Mouse (Mus musculus) liver, adult 2 months (tissue): ENCODE data around the gene Tex14. TPM values are rescaled to one million over a fixed set of nuclear protein-coding genes. Genes with fewer than 3 reads are reported as not detected.

ENCODE experiments used
- DNase-seq: peaks from one replicate; pipeline ENCODE4 v3.0.0-alpha.2; 2011; ENCODE audit warnings: low read depth, low spot score; ENCODE audit errors: extremely low read depth
- H3K27ac ChIP-seq: fragments of 200-500 bp; replicated peaks from 2 replicates; pipeline ENCODE4 v1.5.1; 2012; ENCODE audit warnings: low read depth, mild to moderate bottlenecking, control low read depth, inconsistent platforms, low read length; ENCODE audit not compliant: insufficient read depth
- H3K27me3 ChIP-seq: fragments of 200-500 bp; 2 replicates; pipeline ENCODE4 v1.6.1; 2012; ENCODE audit warnings: mild to moderate bottlenecking, moderate library complexity, low read length, inconsistent platforms; ENCODE audit not compliant: control insufficient read depth, insufficient read depth
- H3K36me3 ChIP-seq: fragments of 200-500 bp; 2 replicates; pipeline ENCODE4 v1.6.1; 2012; ENCODE audit warnings: low read length, inconsistent platforms; ENCODE audit not compliant: control insufficient read depth, insufficient read depth
- H3K4me1 ChIP-seq: fragments of 200-500 bp; 2 replicates; pipeline ENCODE4 v1.6.1; 2011; ENCODE audit warnings: low read length; ENCODE audit not compliant: control insufficient read depth, insufficient read depth
- H3K4me3 ChIP-seq: fragments of 200-500 bp; 2 replicates; pipeline ENCODE4 v1.5.1; 2011; ENCODE audit warnings: low read depth, mild to moderate bottlenecking, control low read depth, low read length, moderate library complexity; ENCODE audit not compliant: insufficient read depth
- H3K79me2 ChIP-seq: fragments of 200-500 bp; 2 replicates; pipeline ENCODE4 v1.6.1; 2012; ENCODE audit warnings: inconsistent platforms, mild to moderate bottlenecking, low read length, moderate library complexity; ENCODE audit not compliant: control insufficient read depth, insufficient read depth
- H3K9ac ChIP-seq: fragments of 200-500 bp; 2 replicates; pipeline ENCODE4 v1.6.1; 2012; ENCODE audit warnings: low read depth, mild to moderate bottlenecking, control low read depth, inconsistent platforms, low read length
- CTCF ChIP-seq: fragments of 200-500 bp; IDR thresholded peaks from 2 replicates; pipeline ENCODE4 v1.5.1; 2011; ENCODE audit warnings: low read depth, low read length, control low read depth
- POLR2A ChIP-seq: fragments of 200-500 bp; IDR thresholded peaks from 2 replicates; pipeline ENCODE4 v1.6.1; 2011; ENCODE audit warnings: low read length, control low read depth; ENCODE audit not compliant: insufficient read depth; ENCODE audit errors: extremely low read depth
- WGBS: fragments of 180-500 bp; shearing (Covaris S2); methylation state at CpG from one replicate; pipeline ENCODE4 v1.1.7; 2018; 5-methylcytosine and 5-hydroxymethylcytosine counted together
- polyA plus RNA-seq: library from polyadenylated mRNA; depleted of rRNA; stranded (reverse); fragments of >200 nt; gene quantifications from 2 replicates; pipeline ENCODE4 v1.2.3, GENCODE M21; 2012; rRNA removed
- total RNA-seq: library from RNA; depleted of rRNA; stranded (reverse); fragments of >200 nt; gene quantifications from 2 replicates; pipeline ENCODE4 v1.2.3, GENCODE M21; 2014; rRNA removed

Tex14 gene
- total and polyA plus RNA-seq, 2 experiments, result 0.02 to 0.28 TPM

GRCm38 (mm10) chr11:87599395-87600089 lies 194.7 kb downstream of the Tex14 start:
- peak; percentile 25 for DNase-seq

GRCm38 (mm10) chr11:87600322-87600853 lies 195.5 kb downstream of the Tex14 start:
- peaks cover 4% of the 10 kb centered on the region for H3K4me1 ChIP-seq
- H3K4me3 ChIP-seq, result no peak overlapping the region
- peak; percentile 28 for DNase-seq
- no peak for TF ChIP-seq CTCF
- TF ChIP-seq POLR2A, result no peak
- no peak overlapping the region for H3K9ac ChIP-seq
- H3K27ac ChIP-seq, result no peak overlapping the region
- 78% methylated on average over 10 of the region's 10 CpGs for WGBS
- H3K79me2 ChIP-seq, result peaks cover 4% of the 10 kb centered on the region; the same call in 1 of the 2 replicates
- H3K36me3 ChIP-seq, result peaks cover 72% of the 10 kb centered on the region
- H3K27me3 ChIP-seq, result no peaks in the 10 kb centered on the region

More at GRCm38 (mm10) chr11:87599395-87600089, 194.7 kb downstream of the Tex14 start:
- Histone ChIP-seq H3K36me3 (peaks cover 64% of the 10 kb centered on the region), H3K27me3 (no peaks in the 10 kb centered on the region), H3K4me3 (no peak overlapping the region), H3K9ac (no peak overlapping the region), H3K27ac (no peak overlapping the region), H3K4me1 (peaks cover 6% of the 10 kb centered on the region), H3K79me2 (peaks cover 4% of the 10 kb centered on the region; the same call in 1 of the 2 replicates)
- TF ChIP-seq POLR2A (no peak), CTCF (no peak)
- WGBS, result 90% methylated on average over 13 of the region's 13 CpGs

GRCm38 (mm10) chr11:87602234-87602633 lies 197.4 kb downstream of the Tex14 start:
- Histone ChIP-seq H3K27me3 (no peaks in the 10 kb centered on the region), H3K27ac (no peak overlapping the region), H3K36me3 (peaks cover 86% of the 10 kb centered on the region), H3K9ac (no peak overlapping the region), H3K79me2 (no peaks in the 10 kb centered on the region), H3K4me1 (no peaks in the 10 kb centered on the region), H3K4me3 (no peak overlapping the region)
- no peak for TF ChIP-seq POLR2A
- no peak for TF ChIP-seq CTCF
- no peak for DNase-seq
- 95% methylated on average over 9 of the region's 9 CpGs for WGBS

- H3K27me3 ChIP-seq, result no peaks in the 10 kb centered on the region
- peaks cover 86% of the 10 kb centered on the region for H3K36me3 ChIP-seq
- 86% methylated on average over 2 of the region's 2 CpGs for WGBS
These were observed 198.7 kb downstream of the Tex14 start for GRCm38 (mm10) chr11:87603571-87603970.

More at GRCm38 (mm10) chr11:87603571-87603970, 198.7 kb downstream of the Tex14 start:
- Histone ChIP-seq H3K79me2 (no peaks in the 10 kb centered on the region), H3K4me1 (peaks cover 6% of the 10 kb centered on the region; the same call in 1 of the 2 replicates), H3K9ac (no peak overlapping the region), H3K4me3 (no peak overlapping the region), H3K27ac (no peak overlapping the region)
- TF ChIP-seq CTCF (no peak), POLR2A (no peak)
- no peak for DNase-seq

Other genes starting within 250 kb of the Tex14 start
- 0.07 and 0.09 TPM in 2 replicates for gene Ppm1e, start 46.0 kb upstream of the Tex14 start, total RNA-seq
- gene Ppm1e, start 46.0 kb upstream of the Tex14 start, polyA plus RNA-seq, result 0.02 TPM in 1 of 2 replicates, not detected in the other
- gene Rad51c, start 111 bp upstream of the Tex14 start, total RNA-seq, result 0.28 and 0.67 TPM in 2 replicates
- gene Rad51c, start 111 bp upstream of the Tex14 start, polyA plus RNA-seq, result 0.16 and 0.32 TPM in 2 replicates
- gene Gm11492, start 161.6 kb downstream of the Tex14 start, total RNA-seq, result not detected in 2 replicates
- gene Gm11492, start 161.6 kb downstream of the Tex14 start, polyA plus RNA-seq, result 0.04 TPM in 1 of 2 replicates, not detected in the other
- 10.8 and 11.5 TPM in 2 replicates for gene Sept4, start 163.8 kb downstream of the Tex14 start, total RNA-seq
- gene Sept4, start 163.8 kb downstream of the Tex14 start, polyA plus RNA-seq, result 10.8 and 11.7 TPM in 2 replicates
- gene Mtmr4, start 187.1 kb downstream of the Tex14 start, total RNA-seq, result 13.4 and 18.6 TPM in 2 replicates
- gene Mtmr4, start 187.1 kb downstream of the Tex14 start, polyA plus RNA-seq, result 18.1 and 22.9 TPM in 2 replicates
- 0.07 and 0.09 TPM in 2 replicates for gene Hsf5, start 212.1 kb downstream of the Tex14 start, total RNA-seq
- 0.05 TPM in 1 of 2 replicates, not detected in the other for gene Hsf5, start 212.1 kb downstream of the Tex14 start, polyA plus RNA-seq